Comparison of ENCODE assay signal across 29 mouse cellular contexts in genomic region chr6:135734227-135734732, GRCm38 (mm10).
DNase-seq lines count a peak whose midpoint lies in the region; ATAC-seq and TF ChIP-seq lines count a peak whose summit lies in the region.
"Had no signal": no experiment of that assay in that cellular context is flagged by ENCODE, and none has a peak within 500 bp of the region (broad histone marks: within the 10 kb centered on the region; RNA-seq: fewer than 3 reads in every experiment).

No protein-coding gene starts in this region.

- TF ChIP-seq CTCF in layer of hippocampus, adult 2 months (conservative IDR thresholded peaks at IDR 0.05): no peak

- H3K27ac ChIP-seq in layer of hippocampus, adult 2 months: peak overlapping the region; percentile 83
- H3K27ac ChIP-seq: embryonic facial prominence, embryonic 15.5 days; heart, embryonic 15.5 days; hindbrain, embryonic 15.5 days; intestine, embryonic 15.5 days; limb, embryonic 10.5 days; liver, embryonic 15.5 days; lung, embryonic 15.5 days; midbrain, embryonic 15.5 days; neural tube, embryonic 13.5 days; stomach, postnatal 0 days had no signal

- peak; percentile 37 for DNase-seq in cerebellum, adult 9-11 months
- no peak for DNase-seq in cerebellum, adult 11 months
- no peak for DNase-seq in layer of hippocampus, adult 2 months (ENCODE audit: low spot score in 2 of 2)
- DNase-seq in layer of hippocampus, postnatal 25 days (ENCODE audit: extremely low spot score in 1 of 2, low spot score in 1 of 2): no peak
- peak; percentile 56 for DNase-seq in brain, adult 2 months (ENCODE audit: low read depth, low spot score)
- peak; percentile 53 for DNase-seq in retina, postnatal 1 day
- DNase-seq: adrenal gland, postnatal 36 days; heart, postnatal 4 days; kidney, adult 8-10 months; kidney, postnatal 10 days; liver; lung, postnatal 36 days; right cerebral cortex, postnatal 14 days; thymus, adult 2 months; thymus, postnatal 4 days had no signal

- no peak for ATAC-seq in erythroid progenitor cell, adult 5-6 weeks (replicated peaks; ENCODE audit: low FRiP score, poor library complexity, severe bottlenecking)
- ATAC-seq: forebrain, embryonic 16.5 days; intestine, embryonic 15.5 days; midbrain, embryonic 15.5 days; Patski had no signal

- H3K4me3 ChIP-seq in layer of hippocampus, adult 2 months: no peak overlapping the region
- H3K4me3 ChIP-seq: embryonic facial prominence, embryonic 15.5 days; heart, embryonic 15.5 days; hindbrain, embryonic 15.5 days; intestine, embryonic 15.5 days; limb, embryonic 10.5 days; liver, embryonic 15.5 days; lung, embryonic 15.5 days; midbrain, embryonic 15.5 days; myocyte; neural tube, embryonic 13.5 days had no signal

Comparison
In these comparisons a context has a peak if more than half of its experiments do, and no peak if none do; other contexts are left out.
1. DNase-seq: peak in cerebellum, adult 9-11 months (single experiment), brain, adult 2 months (single experiment) and retina, postnatal 1 day (single experiment); none in cerebellum, adult 11 months (single experiment), layer of hippocampus, adult 2 months (0 of 2) and layer of hippocampus, postnatal 25 days (0 of 2).